Mouse (Mus musculus): ENCODE measurements around the gene Olfr1501. TPM values are rescaled to one million over a fixed set of nuclear protein-coding genes. Genes with fewer than 3 reads are reported as not detected.

Gene Olfr1501
- polyA plus RNA-seq (2012; rRNA removed), result not detected in 2 replicates

DNA sequence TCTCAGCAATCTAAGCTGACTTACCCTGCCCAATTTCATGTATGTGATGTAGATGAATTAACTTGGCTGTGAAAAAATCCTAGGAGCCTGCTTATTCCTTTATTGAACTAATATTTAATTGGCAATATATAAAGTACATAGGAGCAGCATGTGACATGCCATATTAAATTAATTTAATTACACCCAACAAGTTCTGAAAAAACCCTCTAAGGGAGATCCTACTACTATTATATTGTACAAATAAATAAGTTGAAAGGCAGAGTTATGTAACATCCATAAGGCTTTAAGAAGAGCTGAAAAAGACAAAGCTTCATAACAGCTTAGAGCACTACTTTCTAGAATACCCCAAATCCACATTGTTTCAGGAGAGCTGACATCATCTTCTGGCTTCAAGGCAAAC, at the start of gene Olfr1501:
TSS of gene Olfr1501 (minus strand) at position 101 of the 400 bp plus-strand sequence.

DNA sequence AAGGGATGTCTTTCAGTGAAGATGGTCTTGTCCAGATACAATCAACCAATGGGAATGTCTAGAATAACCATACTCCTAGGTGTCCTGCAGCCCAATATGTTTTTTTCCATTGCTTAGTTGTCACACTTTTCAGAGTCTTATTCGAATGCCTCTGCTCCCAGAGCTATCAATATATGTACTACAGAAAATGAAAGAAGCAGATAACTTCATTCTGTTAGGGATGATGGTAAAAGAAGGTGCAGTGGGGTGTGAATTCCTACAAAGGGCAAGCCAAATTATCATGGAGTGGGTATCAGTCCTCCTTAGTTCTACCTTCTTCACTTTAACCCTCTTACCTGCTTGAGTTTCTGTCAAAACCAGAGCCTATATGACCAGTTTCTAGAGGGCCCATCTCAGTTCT, 47.3 kb upstream of the Olfr1501 start, which contains the start of gene Olfr1504:
TSS of gene Olfr1504 (minus strand) at position 101 of the 400 bp plus-strand sequence.

DNA sequence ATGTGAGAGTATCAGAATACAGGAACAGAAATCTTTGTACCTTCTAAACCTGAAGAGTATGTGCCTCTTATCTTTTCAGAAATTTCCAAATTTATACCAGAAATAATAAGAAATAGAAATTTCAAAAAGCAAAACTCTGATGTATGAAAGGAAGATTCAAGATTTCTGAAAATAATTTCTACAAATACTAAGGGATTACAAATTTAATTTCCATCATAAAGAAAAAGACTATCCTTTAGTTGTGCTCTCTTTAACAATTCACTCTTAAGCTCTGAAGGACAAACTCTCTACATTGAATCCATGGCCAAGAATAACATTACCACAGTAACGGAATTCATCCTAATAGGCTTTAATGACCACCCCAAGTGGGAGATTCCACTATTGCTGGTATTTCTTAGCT, 11.0 kb upstream of the Olfr1501 start, which contains the start of gene Olfr1502:
TSS of gene Olfr1502 (plus strand) at position 301 of the 400 bp plus-strand sequence.

DNA sequence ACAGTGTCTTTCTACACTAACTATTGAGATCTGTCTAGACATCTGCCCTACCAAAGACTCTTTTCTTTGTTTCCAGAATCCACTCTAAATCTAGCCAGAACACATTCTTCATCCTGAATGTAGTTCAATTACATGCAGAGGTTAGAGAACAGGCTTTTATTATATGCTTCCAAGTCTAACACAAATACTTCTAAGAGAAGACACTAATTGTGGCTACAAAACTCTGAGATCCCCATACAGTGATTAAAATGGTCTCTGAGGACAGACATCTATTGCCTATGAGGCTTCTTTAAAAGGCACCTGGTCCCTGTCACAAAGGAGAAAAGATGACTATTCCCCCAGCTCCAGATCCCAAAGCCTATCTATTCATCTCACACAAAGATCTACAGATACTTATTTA, 20.1 kb downstream of the Olfr1501 start, which contains the start of gene Olfr1500:
TSS of gene Olfr1500 (minus strand) at position 101 of the 400 bp plus-strand sequence.

DNA sequence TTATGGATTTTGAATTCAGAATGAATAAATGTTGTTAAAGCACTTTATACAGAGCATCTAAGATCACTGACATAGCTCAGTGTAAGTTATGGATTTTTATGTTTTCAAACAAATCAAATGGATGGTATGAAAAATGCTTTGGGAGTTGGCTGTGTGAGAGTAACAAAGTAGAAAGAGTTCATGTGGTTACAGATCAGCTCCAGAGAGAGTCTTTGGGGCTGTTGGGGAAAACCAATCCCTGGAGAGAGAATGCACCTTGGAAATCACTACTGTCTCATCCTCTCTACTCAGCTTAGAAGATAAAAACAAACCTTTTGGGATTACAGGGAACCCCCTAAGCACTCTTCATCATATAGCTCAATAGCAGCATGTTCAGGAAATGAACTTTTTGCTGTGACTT, 31.1 kb downstream of the Olfr1501 start, which contains the start of gene Olfr1499:
TSS of gene Olfr1499 (minus strand) at position 101 of the 400 bp plus-strand sequence.

DNA sequence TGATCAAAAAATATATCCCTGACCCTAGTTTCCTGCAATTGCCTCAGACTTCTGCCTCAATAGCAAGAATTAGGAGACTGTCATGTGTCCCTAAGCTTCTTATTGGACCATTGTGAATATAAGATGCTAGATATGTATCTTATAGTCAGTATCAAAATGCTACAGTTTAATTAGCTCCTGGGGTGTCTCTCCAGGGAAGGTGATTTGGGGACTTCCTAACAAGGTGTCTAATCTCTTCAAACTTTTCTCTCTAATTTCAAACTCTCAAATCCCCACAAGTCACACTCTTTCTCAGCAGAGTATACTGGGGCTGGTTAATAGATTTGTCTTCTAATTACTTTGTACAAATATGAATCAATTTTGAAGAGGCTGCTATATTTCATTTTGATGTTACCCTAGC, 52.4 kb downstream of the Olfr1501 start, which contains the start of gene Olfr1497:
TSS of gene Olfr1497 (minus strand) at position 101 of the 400 bp plus-strand sequence.

Other genes with a start within 250 kb of the Olfr1501 start
- not detected in 2 replicates for gene Olfr1487, start 233.3 kb downstream of the Olfr1501 start, polyA plus RNA-seq (2012; rRNA removed)
- gene Olfr1489, start 219.1 kb downstream of the Olfr1501 start, polyA plus RNA-seq (2012; rRNA removed), result not detected in 2 replicates
- not detected in 2 replicates for gene Olfr1490, start 199.6 kb downstream of the Olfr1501 start, polyA plus RNA-seq (2012; rRNA removed)
- gene Olfr1491, start 153.4 kb downstream of the Olfr1501 start, polyA plus RNA-seq (2012; rRNA removed), result not detected in 2 replicates
- not detected in 2 replicates for gene Olfr1493-ps1, start 127.4 kb downstream of the Olfr1501 start, polyA plus RNA-seq (2012; rRNA removed)
- gene Olfr1494, start 111.0 kb downstream of the Olfr1501 start, polyA plus RNA-seq (2012; rRNA removed), result not detected in 2 replicates
- not detected in 2 replicates for gene Olfr1495, start 86.1 kb downstream of the Olfr1501 start, polyA plus RNA-seq (2012; rRNA removed)
- gene Olfr1496, start 72.8 kb downstream of the Olfr1501 start, polyA plus RNA-seq (2012; rRNA removed), result not detected in 2 replicates
- gene Olfr1497, start 52.5 kb downstream of the Olfr1501 start, polyA plus RNA-seq (2012; rRNA removed), result not detected in 2 replicates
- gene Olfr1499, start 31.2 kb downstream of the Olfr1501 start, polyA plus RNA-seq (2012; rRNA removed), result not detected in 2 replicates
- not detected in 2 replicates for gene Olfr1500, start 20.2 kb downstream of the Olfr1501 start, polyA plus RNA-seq (2012; rRNA removed)
- not detected in 2 replicates for gene Olfr1502, start 11.1 kb upstream of the Olfr1501 start, polyA plus RNA-seq (2012; rRNA removed)
- not detected in 2 replicates for gene Olfr1504, start 47.2 kb upstream of the Olfr1501 start, polyA plus RNA-seq (2012; rRNA removed)
- not detected in 2 replicates for gene Olfr1505, start 62.8 kb upstream of the Olfr1501 start, polyA plus RNA-seq (2012; rRNA removed)